Mouse (Mus musculus) sigmoid colon, adult 10 weeks (tissue): ENCODE measurements around the gene Sv2c. TPM values are rescaled to one million over a fixed set of nuclear protein-coding genes. Genes with fewer than 3 reads are reported as not detected.

Experiments
- polyA plus RNA-seq: library from polyadenylated mRNA; stranded (reverse); fragments of 350-450 nt; fragmentation: Illumina TruSeq; extraction: RNeasy Lipid Tissue Mini Kit (QIAGEN cat#74804); gene quantifications from one replicate; pipeline ENCODE4 v1.2.3, GENCODE M21; 2014; ENCODE audit warnings: low read depth, low replicate concordance

Sv2c gene
- polyA plus RNA-seq, result 1.7 TPM

DNA sequence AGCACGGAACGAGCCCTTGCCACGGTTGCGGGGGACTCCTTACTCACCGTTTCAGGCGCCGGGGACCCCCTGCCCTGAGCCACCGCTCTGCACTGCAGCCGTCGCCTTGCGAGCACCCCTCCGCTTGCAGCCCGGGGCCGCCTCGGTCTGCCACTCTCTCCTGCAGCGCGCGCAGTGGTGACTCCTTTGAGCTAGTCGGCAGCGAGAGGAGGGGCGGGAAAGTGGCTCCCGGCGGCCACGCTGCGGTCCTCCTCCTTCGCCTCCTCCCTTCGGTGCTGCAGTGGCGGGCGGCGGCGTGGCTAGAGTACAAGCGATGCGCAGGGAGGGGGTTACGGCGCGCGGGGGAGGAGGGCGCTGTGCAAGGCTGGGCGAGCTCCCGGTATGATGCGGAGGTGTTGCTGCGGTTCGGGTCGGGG lies at the start of gene Sv2c:
Sv2c (minus strand) TSS at position 177 of the 416 bp plus-strand sequence.

DNA sequence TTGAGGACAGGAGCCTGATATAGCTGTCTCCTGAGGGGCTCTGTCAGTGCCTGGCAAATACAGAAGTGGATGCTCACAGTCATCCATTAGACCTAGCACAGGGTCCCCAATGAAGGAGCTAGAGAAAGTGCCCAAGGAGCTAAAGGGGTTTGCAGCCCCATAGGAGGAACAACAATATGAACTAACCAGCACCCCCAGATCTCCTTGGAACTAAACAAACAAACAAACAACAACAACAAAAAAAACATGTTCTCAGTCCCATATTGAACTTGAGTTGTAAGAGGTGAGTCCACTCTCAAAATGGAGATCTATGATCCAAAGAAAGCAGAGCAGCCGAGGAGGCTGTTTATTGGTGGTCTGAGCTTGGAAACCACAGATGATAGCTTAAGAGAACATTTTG lies 50.6 kb downstream of the Sv2c start, which contains the start of gene Gm17190:
Gm17190 (plus strand) TSS at position 301 of the 400 bp plus-strand sequence.

DNA sequence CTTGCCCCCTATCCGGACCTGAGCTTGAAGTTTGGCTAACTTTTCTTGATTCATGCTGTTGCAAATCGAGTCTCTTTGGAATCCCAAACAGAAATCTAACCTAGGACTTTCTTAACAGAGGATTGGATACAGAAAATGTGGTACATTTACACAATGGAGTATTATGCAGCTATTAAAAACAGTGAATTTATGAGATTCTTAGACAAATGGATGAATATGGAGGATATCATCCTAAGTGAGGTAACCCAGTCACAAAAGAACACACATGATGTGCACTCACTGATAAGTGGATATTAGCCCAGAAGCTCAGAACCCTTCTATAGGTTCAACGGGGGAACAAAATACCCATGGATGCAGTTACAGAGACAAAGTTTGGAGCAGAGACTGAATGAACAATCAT lies 51.1 kb downstream of the Sv2c start, which contains the start of gene Gm20075:
Gm20075 (minus strand) TSS at position 101 of the 400 bp plus-strand sequence.

Other genes with a start within 250 kb of the Sv2c start
- gene Iqgap2, start 240.7 kb downstream of the Sv2c start, polyA plus RNA-seq, result 236 TPM
- 21.0 TPM for gene Gm20075, start 51.2 kb downstream of the Sv2c start, polyA plus RNA-seq
- gene Gm17190, start 50.5 kb downstream of the Sv2c start, polyA plus RNA-seq, result not detected